ENCODE assay signal across 11 mouse cellular contexts in genomic region chr2:129133006-129133805, GRCm38 (mm10). TPM values are rescaled to one million over a fixed set of nuclear protein-coding genes. Genes with fewer than 3 reads are reported as not detected.
A peak's percentile ranks its signal among the peaks of the same experiment; 100 is the strongest.
DNase-seq lines count a peak whose midpoint lies in the region; ATAC-seq lines count a peak whose summit lies in the region.
"Had no signal": no experiment of that assay in that cellular context is flagged by ENCODE, and none has a peak within 500 bp of the region (broad histone marks: within the 10 kb centered on the region; RNA-seq: fewer than 3 reads in every experiment).

No protein-coding gene starts in this region.

- no peak overlapping the region for H3K4me3 ChIP-seq in heart, embryonic 11.5 days (ENCODE audit: low read depth, low read length)
- H3K4me3 ChIP-seq: embryonic facial prominence, embryonic 12.5 days; lung, embryonic 15.5 days had no signal

- H3K9me3 ChIP-seq in heart, embryonic 11.5 days (replicated peaks; ENCODE audit: control insufficient read depth, low read length): no peaks in the 10 kb centered on the region; the same call in 1 of the 2 replicates
- H3K9me3 ChIP-seq: lung, embryonic 15.5 days had no signal

- intact Hi-C loops in left cerebral cortex, postnatal 10 days (cut with DNase I): no loop called here

- 94% methylated on average over 14 of the region's 14 CpGs for WGBS in heart, embryonic 11.5 days (ENCODE audit: insufficient replicate concordance)

- H3K4me2 ChIP-seq in heart, embryonic 11.5 days: no peak overlapping the region
- H3K4me2 ChIP-seq: embryonic facial prominence, embryonic 12.5 days; lung, embryonic 15.5 days had no signal

- no peaks in the 10 kb centered on the region for H3K27me3 ChIP-seq in heart, embryonic 11.5 days (ENCODE audit: control insufficient read depth, insufficient read depth, low read length)
- H3K27me3 ChIP-seq: embryonic facial prominence, embryonic 12.5 days; lung, embryonic 15.5 days had no signal

- no peak overlapping the region for H3K27ac ChIP-seq in heart, embryonic 11.5 days (ENCODE audit: low read depth, low read length)
- H3K27ac ChIP-seq: embryonic facial prominence, embryonic 12.5 days; hindbrain, postnatal 0 days; lung, embryonic 15.5 days had no signal

- DNase-seq in left cerebral cortex, adult 18-20 months (ENCODE audit: low spot score in 2 of 2): peak; percentile 68 to 80
- no peak for DNase-seq in left cerebral cortex, postnatal 10 days (ENCODE audit: extremely low spot score in 1 of 2, low spot score in 2 of 2)
- peak; percentile 85 for DNase-seq in adrenal gland, adult 2 months
- peak; percentile 86 for DNase-seq in frontal cortex, adult 2 months (ENCODE audit: extremely low spot score in 1 of 2, low spot score in 1 of 2)
- peak; percentile 55 for DNase-seq in ovary, postnatal 36 days (ENCODE audit: low spot score)
- no peak for DNase-seq in lung, postnatal 14 days
- no peak for DNase-seq in gastrocnemius, postnatal 25 days

- H3K36me3 ChIP-seq in heart, embryonic 11.5 days (ENCODE audit: control insufficient read depth, insufficient read depth, low read length): peaks cover 16% of the 10 kb centered on the region

- peaks cover 10% of the 10 kb centered on the region; the same call in 1 of the 2 replicates for H3K4me1 ChIP-seq in heart, embryonic 11.5 days (ENCODE audit: control insufficient read depth, insufficient read depth, low read length)

- no peak for ATAC-seq in heart, embryonic 11.5 days (replicated peaks; ENCODE audit: insufficient number of reproducible peaks, low FRiP score, low TSS enrichment)
- ATAC-seq: hindbrain, postnatal 0 days had no signal

- no peak overlapping the region for H3K9ac ChIP-seq in heart, embryonic 11.5 days (ENCODE audit: low read depth, low read length)
- H3K9ac ChIP-seq: embryonic facial prominence, embryonic 12.5 days; lung, embryonic 15.5 days had no signal

RNA-seq across cellular contexts. Expression of gene Chchd5, which starts 3.7 kb away (rescaled TPM):
- total RNA-seq in left cerebral cortex, adult 18-20 months (2021): 10 to 100 TPM; 10.7 to 11.0 TPM
- total RNA-seq in left cerebral cortex, postnatal 10 days (2021): 10 to 100 TPM; 12.0 to 12.5 TPM
- total RNA-seq in adrenal gland, adult 2 months (2021): 10 to 100 TPM; 22.5 to 27.3 TPM
- polyA plus RNA-seq in adrenal gland, adult 2 months (2012; rRNA removed): 84.8 and 107 TPM in 2 replicates
- 14.9 and 16.8 TPM in 2 replicates for polyA plus RNA-seq in frontal cortex, adult 2 months (2012; rRNA removed)
- total RNA-seq in gastrocnemius, postnatal 25 days (2021): 1 to 10 TPM; 7.4 to 8.4 TPM
- 18.2 and 20.1 TPM in 2 replicates for polyA plus RNA-seq in heart, embryonic 11.5 days (2014; fragmentation: Nextera tagmentation; extraction: Ambion mirVana)

RNA-seq across cellular contexts. Expression of gene Polr1b, which starts 32.4 kb away (rescaled TPM):
- 10 to 100 TPM; 20.5 to 22.6 TPM for total RNA-seq in left cerebral cortex, adult 18-20 months (2021)
- 10 to 100 TPM; 21.8 to 24.8 TPM for total RNA-seq in left cerebral cortex, postnatal 10 days (2021)
- 10 to 100 TPM; 15.1 to 19.0 TPM for total RNA-seq in adrenal gland, adult 2 months (2021)
- polyA plus RNA-seq in adrenal gland, adult 2 months (2012; rRNA removed): 15.9 and 16.7 TPM in 2 replicates
- polyA plus RNA-seq in frontal cortex, adult 2 months (2012; rRNA removed): 27.8 and 29.3 TPM in 2 replicates
- total RNA-seq in gastrocnemius, postnatal 25 days (2021): 10 to 100 TPM; 10.7 to 11.4 TPM
- polyA plus RNA-seq in heart, embryonic 11.5 days (2014; fragmentation: Nextera tagmentation; extraction: Ambion mirVana): 14.8 and 15.4 TPM in 2 replicates

Comparison
In these comparisons a context has a peak if more than half of its experiments do, and no peak if none do; other contexts are left out.
1. DNase-seq: peak in left cerebral cortex, adult 18-20 months (2 of 2), adrenal gland, adult 2 months (single experiment), frontal cortex, adult 2 months (2 of 2) and ovary, postnatal 36 days (single experiment); none in left cerebral cortex, postnatal 10 days (0 of 2), lung, postnatal 14 days (single experiment) and gastrocnemius, postnatal 25 days (single experiment).